Mouse (Mus musculus): ENCODE measurements around the gene Ptprt. TPM values are rescaled to one million over a fixed set of nuclear protein-coding genes. Genes with fewer than 3 reads are reported as not detected.

Gene Ptprt
- polyA plus RNA-seq, 1 experiment: 0.39 TPM

- no peak overlapping the region for H3K4me3 ChIP-seq (ENCODE audit: low read depth, low read length)
- TF ChIP-seq POLR2A (IDR thresholded peaks at IDR 0.05; ENCODE audit: low read depth, low read length) (no peak), CTCF (IDR thresholded peaks at IDR 0.05; ENCODE audit: extremely low read depth, insufficient read length, insufficient replicate concordance, low read depth, low read length) (no peak)
- WGBS: 89% methylated on average over 7 of the region's 7 CpGs
- no peak overlapping the region for H3K27ac ChIP-seq (ENCODE audit: insufficient read depth, low read depth, low read length)
- no peaks in the 10 kb centered on the region for H3K4me1 ChIP-seq (ENCODE audit: control insufficient read depth, insufficient read depth, insufficient read length, low read length)
- no peaks in the 10 kb centered on the region for H3K36me3 ChIP-seq (ENCODE audit: control insufficient read depth, insufficient read depth, low read length)
- H3K27me3 ChIP-seq (ENCODE audit: control insufficient read depth, insufficient read depth, low read length): no peaks in the 10 kb centered on the region
Measured at GRCm38 (mm10) chr2:161907214-161907613, 753.7 kb downstream of the Ptprt start.

GRCm38 (mm10) chr2:161902196-161902595, 758.8 kb downstream of the Ptprt start:
- 72% methylated on average over 3 of the region's 3 CpGs for WGBS
- H3K4me1 ChIP-seq (ENCODE audit: control insufficient read depth, insufficient read depth, insufficient read length, low read length): no peaks in the 10 kb centered on the region
- no peak for TF ChIP-seq CTCF (IDR thresholded peaks at IDR 0.05; ENCODE audit: extremely low read depth, insufficient read length, insufficient replicate concordance, low read depth, low read length)
- TF ChIP-seq POLR2A (IDR thresholded peaks at IDR 0.05; ENCODE audit: low read depth, low read length): no peak

GRCm38 (mm10) chr2:161884446-161884845, 776.5 kb downstream of the Ptprt start:
- no peaks in the 10 kb centered on the region for H3K4me1 ChIP-seq (ENCODE audit: control insufficient read depth, insufficient read depth, insufficient read length, low read length)
- H3K27ac ChIP-seq (ENCODE audit: insufficient read depth, low read depth, low read length): no peak overlapping the region
- no peak for TF ChIP-seq CTCF (IDR thresholded peaks at IDR 0.05; ENCODE audit: extremely low read depth, insufficient read length, insufficient replicate concordance, low read depth, low read length)
- no peak for TF ChIP-seq POLR2A (IDR thresholded peaks at IDR 0.05; ENCODE audit: low read depth, low read length)
- no peak overlapping the region for H3K4me3 ChIP-seq (ENCODE audit: low read depth, low read length)
- 81% methylated on average over 4 of the region's 4 CpGs for WGBS
- no peaks in the 10 kb centered on the region for H3K36me3 ChIP-seq (ENCODE audit: control insufficient read depth, insufficient read depth, low read length)
- no peaks in the 10 kb centered on the region for H3K27me3 ChIP-seq (ENCODE audit: control insufficient read depth, insufficient read depth, low read length)

More at GRCm38 (mm10) chr2:161902196-161902595, 758.8 kb downstream of the Ptprt start:
- H3K36me3 ChIP-seq (ENCODE audit: control insufficient read depth, insufficient read depth, low read length): no peaks in the 10 kb centered on the region
- H3K27me3 ChIP-seq (ENCODE audit: control insufficient read depth, insufficient read depth, low read length): no peaks in the 10 kb centered on the region
- H3K4me3 ChIP-seq (ENCODE audit: low read depth, low read length): no peak overlapping the region
- no peak overlapping the region for H3K27ac ChIP-seq (ENCODE audit: insufficient read depth, low read depth, low read length)

- no peaks in the 10 kb centered on the region for H3K27me3 ChIP-seq (ENCODE audit: control insufficient read depth, insufficient read depth, low read length)
- no peaks in the 10 kb centered on the region for H3K36me3 ChIP-seq (ENCODE audit: control insufficient read depth, insufficient read depth, low read length)
- H3K27ac ChIP-seq (ENCODE audit: insufficient read depth, low read depth, low read length): no peak overlapping the region
- TF ChIP-seq POLR2A (IDR thresholded peaks at IDR 0.05; ENCODE audit: low read depth, low read length) (no peak), CTCF (IDR thresholded peaks at IDR 0.05; ENCODE audit: extremely low read depth, insufficient read length, insufficient replicate concordance, low read depth, low read length) (no peak)
- H3K4me1 ChIP-seq (ENCODE audit: control insufficient read depth, insufficient read depth, insufficient read length, low read length): no peaks in the 10 kb centered on the region
- WGBS: 50% methylated on average over 4 of the region's 4 CpGs
- H3K4me3 ChIP-seq (ENCODE audit: low read depth, low read length): no peak overlapping the region
Measured at GRCm38 (mm10) chr2:161882580-161882979, 778.4 kb downstream of the Ptprt start.

GRCm38 (mm10) chr2:161880941-161881340, 780.0 kb downstream of the Ptprt start:
- Histone ChIP-seq H3K36me3 (ENCODE audit: control insufficient read depth, insufficient read depth, low read length) (no peaks in the 10 kb centered on the region), H3K27me3 (ENCODE audit: control insufficient read depth, insufficient read depth, low read length) (no peaks in the 10 kb centered on the region), H3K27ac (ENCODE audit: insufficient read depth, low read depth, low read length) (no peak overlapping the region), H3K4me3 (ENCODE audit: low read depth, low read length) (no peak overlapping the region), H3K4me1 (ENCODE audit: control insufficient read depth, insufficient read depth, insufficient read length, low read length) (no peaks in the 10 kb centered on the region)
- TF ChIP-seq CTCF (IDR thresholded peaks at IDR 0.05; ENCODE audit: extremely low read depth, insufficient read length, insufficient replicate concordance, low read depth, low read length): no peak
- no peak for TF ChIP-seq POLR2A (IDR thresholded peaks at IDR 0.05; ENCODE audit: low read depth, low read length)
- 79% methylated on average over 3 of the region's 3 CpGs for WGBS

GRCm38 (mm10) chr2:161865231-161865630, 795.7 kb downstream of the Ptprt start:
- H3K27me3 ChIP-seq (ENCODE audit: control insufficient read depth, insufficient read depth, low read length): no peaks in the 10 kb centered on the region
- TF ChIP-seq CTCF (IDR thresholded peaks at IDR 0.05; ENCODE audit: extremely low read depth, insufficient read length, insufficient replicate concordance, low read depth, low read length) (no peak), POLR2A (IDR thresholded peaks at IDR 0.05; ENCODE audit: low read depth, low read length) (no peak)
- H3K4me3 ChIP-seq (ENCODE audit: low read depth, low read length): no peak overlapping the region
- H3K36me3 ChIP-seq (ENCODE audit: control insufficient read depth, insufficient read depth, low read length): no peaks in the 10 kb centered on the region
- WGBS: 29% methylated on average over 4 of the region's 4 CpGs
- H3K27ac ChIP-seq (ENCODE audit: insufficient read depth, low read depth, low read length): no peak overlapping the region
- no peaks in the 10 kb centered on the region for H3K4me1 ChIP-seq (ENCODE audit: control insufficient read depth, insufficient read depth, insufficient read length, low read length)

- no peaks in the 10 kb centered on the region for H3K36me3 ChIP-seq (ENCODE audit: control insufficient read depth, insufficient read depth, low read length)
- H3K27ac ChIP-seq (ENCODE audit: insufficient read depth, low read depth, low read length): no peak overlapping the region
- H3K27me3 ChIP-seq (ENCODE audit: control insufficient read depth, insufficient read depth, low read length): no peaks in the 10 kb centered on the region
- H3K4me3 ChIP-seq (ENCODE audit: low read depth, low read length): no peak overlapping the region
- TF ChIP-seq CTCF (IDR thresholded peaks at IDR 0.05; ENCODE audit: extremely low read depth, insufficient read length, insufficient replicate concordance, low read depth, low read length) (no peak), POLR2A (IDR thresholded peaks at IDR 0.05; ENCODE audit: low read depth, low read length) (no peak)
- no peaks in the 10 kb centered on the region for H3K4me1 ChIP-seq (ENCODE audit: control insufficient read depth, insufficient read depth, insufficient read length, low read length)
- WGBS: 81% methylated on average over 1 of the region's 1 CpGs
Measured at GRCm38 (mm10) chr2:161858813-161859212, 802.1 kb downstream of the Ptprt start.
